Mouse (Mus musculus): ENCODE measurements around the gene Klhl41. TPM values are rescaled to one million over a fixed set of nuclear protein-coding genes. Genes with fewer than 3 reads are reported as not detected.
"Not testable (repeated sequence)": the region's sequence is repeated elsewhere in the genome, so short reads cannot be mapped to it uniquely, and the experiment has no call there.

Klhl41 gene
- polyA plus RNA-seq, 1 experiment from 2014 or later: 0.23 TPM

- Histone ChIP-seq H3K9ac (ENCODE audit: low read depth, low read length) (no peak overlapping the region), H3K4me2 (ENCODE audit: low read length) (no peak overlapping the region), H3K4me3 (ENCODE audit: low read depth, low read length) (no peak overlapping the region), H3K9me3 (replicated peaks; ENCODE audit: control insufficient read depth, low read length, poor library complexity, severe bottlenecking) (no peaks in the 10 kb centered on the region), H3K4me1 (ENCODE audit: control insufficient read depth, insufficient read depth, low read length) (no peaks in the 10 kb centered on the region), H3K27ac (ENCODE audit: low read length) (no peak overlapping the region), H3K36me3 (ENCODE audit: control insufficient read depth, insufficient read depth, low read length) (no peaks in the 10 kb centered on the region), H3K27me3 (ENCODE audit: control insufficient read depth, insufficient read depth, low read depth, low read length) (no peaks in the 10 kb centered on the region)
- 69% methylated on average over 2 of the region's 2 CpGs for WGBS
- no peak for ATAC-seq
Observed at GRCm38 (mm10) chr2:69676713-69677112, 6.8 kb downstream of the Klhl41 start.

DNA sequence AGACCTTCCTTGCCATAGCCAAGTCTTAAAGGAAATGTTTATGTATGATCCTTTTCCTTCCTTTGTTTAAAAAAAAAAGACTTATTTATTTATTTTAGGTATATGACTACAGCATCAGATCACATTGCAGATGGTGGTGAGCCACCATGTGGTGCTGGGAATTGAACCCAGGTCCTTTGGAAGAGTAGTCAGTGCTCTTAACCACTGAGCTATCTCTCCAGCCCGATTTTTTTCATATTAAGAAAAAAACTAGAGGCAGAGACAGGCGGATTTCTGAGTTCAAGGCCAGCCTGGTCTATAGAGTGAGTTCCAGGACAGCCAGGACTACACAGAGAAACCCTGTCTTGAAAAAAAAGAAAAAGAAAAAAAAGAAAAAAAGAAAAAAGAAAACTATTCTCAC is 7.3 kb downstream of the Klhl41 start:
- H3K27me3 ChIP-seq (ENCODE audit: control insufficient read depth, insufficient read depth, low read depth, low read length); H3K27ac ChIP-seq (ENCODE audit: low read length); H3K9me3 ChIP-seq (replicated peaks; ENCODE audit: control insufficient read depth, low read length, poor library complexity, severe bottlenecking); H3K9ac ChIP-seq (ENCODE audit: low read depth, low read length); H3K36me3 ChIP-seq (ENCODE audit: control insufficient read depth, insufficient read depth, low read length); ATAC-seq; H3K4me1 ChIP-seq (ENCODE audit: control insufficient read depth, insufficient read depth, low read length); H3K4me3 ChIP-seq (ENCODE audit: low read depth, low read length); H3K4me2 ChIP-seq (ENCODE audit: low read length): not testable (repeated sequence)
- WGBS: 95% methylated on average over 2 of the region's 2 CpGs

GRCm38 (mm10) chr2:69679990-69680389 is 10.1 kb downstream of the Klhl41 start:
- H3K4me1 ChIP-seq (ENCODE audit: control insufficient read depth, insufficient read depth, low read length): peaks cover 9% of the 10 kb centered on the region
- H3K27ac ChIP-seq (ENCODE audit: low read length): no peak overlapping the region
- no peak overlapping the region for H3K4me2 ChIP-seq (ENCODE audit: low read length)
- no peak overlapping the region for H3K4me3 ChIP-seq (ENCODE audit: low read depth, low read length)
- no peaks in the 10 kb centered on the region for H3K36me3 ChIP-seq (ENCODE audit: control insufficient read depth, insufficient read depth, low read length)
- no peak overlapping the region for H3K9ac ChIP-seq (ENCODE audit: low read depth, low read length)
- WGBS: 64% methylated on average over 6 of the region's 6 CpGs
- ATAC-seq: no peak
- H3K9me3 ChIP-seq (replicated peaks; ENCODE audit: control insufficient read depth, low read length, poor library complexity, severe bottlenecking): no peaks in the 10 kb centered on the region
- H3K27me3 ChIP-seq (ENCODE audit: control insufficient read depth, insufficient read depth, low read depth, low read length): no peaks in the 10 kb centered on the region

GRCm38 (mm10) chr2:69681931-69682330 is 12.0 kb downstream of the Klhl41 start:
- Histone ChIP-seq H3K4me2 (ENCODE audit: low read length) (no peak overlapping the region), H3K9ac (ENCODE audit: low read depth, low read length) (no peak overlapping the region), H3K4me1 (ENCODE audit: control insufficient read depth, insufficient read depth, low read length) (peaks cover 9% of the 10 kb centered on the region), H3K9me3 (replicated peaks; ENCODE audit: control insufficient read depth, low read length, poor library complexity, severe bottlenecking) (no peaks in the 10 kb centered on the region), H3K4me3 (ENCODE audit: low read depth, low read length) (no peak overlapping the region), H3K27ac (ENCODE audit: low read length) (no peak overlapping the region), H3K36me3 (ENCODE audit: control insufficient read depth, insufficient read depth, low read length) (peaks cover 6% of the 10 kb centered on the region), H3K27me3 (ENCODE audit: control insufficient read depth, insufficient read depth, low read depth, low read length) (no peaks in the 10 kb centered on the region)
- 78% methylated on average over 4 of the region's 4 CpGs for WGBS
- no peak for ATAC-seq

GRCm38 (mm10) chr2:69683036-69683805 is 13.3 kb downstream of the Klhl41 start:
- Histone ChIP-seq H3K27me3 (ENCODE audit: control insufficient read depth, insufficient read depth, low read depth, low read length) (no peaks in the 10 kb centered on the region), H3K9ac (ENCODE audit: low read depth, low read length) (no peak overlapping the region), H3K4me1 (ENCODE audit: control insufficient read depth, insufficient read depth, low read length) (peaks cover 9% of the 10 kb centered on the region), H3K4me2 (ENCODE audit: low read length) (peak overlapping the region; percentile 42), H3K27ac (ENCODE audit: low read length) (no peak overlapping the region; the same call in 1 of the 2 replicates), H3K4me3 (ENCODE audit: low read depth, low read length) (peak overlapping the region; percentile 9; the same call in 1 of the 2 replicates), H3K36me3 (ENCODE audit: control insufficient read depth, insufficient read depth, low read length) (peaks cover 15% of the 10 kb centered on the region), H3K9me3 (replicated peaks; ENCODE audit: control insufficient read depth, low read length, poor library complexity, severe bottlenecking) (no peaks in the 10 kb centered on the region)
- 10% methylated on average over 13 of the region's 13 CpGs for WGBS
- peak; percentile 75 for ATAC-seq

DNA sequence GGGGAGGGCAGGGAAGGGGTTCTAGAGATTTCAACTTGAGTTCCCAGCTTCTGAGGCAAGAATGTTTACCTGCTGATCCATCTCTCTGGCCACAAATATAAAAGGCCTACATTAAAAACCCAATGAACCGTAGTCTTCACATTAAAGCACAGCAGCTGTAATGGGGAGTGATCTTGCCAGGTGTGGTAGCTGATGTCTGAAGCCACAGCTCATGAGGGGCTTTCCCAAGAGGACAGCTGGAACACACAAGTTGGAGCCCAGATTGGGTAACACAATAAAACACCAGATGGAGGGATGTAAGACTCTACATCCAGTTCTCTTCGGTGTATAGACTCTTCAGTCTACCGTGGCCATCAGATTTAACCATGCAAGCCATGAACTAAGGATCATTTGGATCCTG is 14.6 kb downstream of the Klhl41 start:
- 94% methylated on average over 3 of the region's 3 CpGs for WGBS
- no peak overlapping the region for H3K27ac ChIP-seq (ENCODE audit: low read length)
- no peak for ATAC-seq
- no peak overlapping the region for H3K9ac ChIP-seq (ENCODE audit: low read depth, low read length)
- no peak overlapping the region for H3K4me3 ChIP-seq (ENCODE audit: low read depth, low read length)
- H3K27me3 ChIP-seq (ENCODE audit: control insufficient read depth, insufficient read depth, low read depth, low read length): no peaks in the 10 kb centered on the region
- H3K9me3 ChIP-seq (replicated peaks; ENCODE audit: control insufficient read depth, low read length, poor library complexity, severe bottlenecking): no peaks in the 10 kb centered on the region
- peaks cover 9% of the 10 kb centered on the region for H3K4me1 ChIP-seq (ENCODE audit: control insufficient read depth, insufficient read depth, low read length)
- H3K4me2 ChIP-seq (ENCODE audit: low read length): no peak overlapping the region
- peaks cover 18% of the 10 kb centered on the region for H3K36me3 ChIP-seq (ENCODE audit: control insufficient read depth, insufficient read depth, low read length)

DNA sequence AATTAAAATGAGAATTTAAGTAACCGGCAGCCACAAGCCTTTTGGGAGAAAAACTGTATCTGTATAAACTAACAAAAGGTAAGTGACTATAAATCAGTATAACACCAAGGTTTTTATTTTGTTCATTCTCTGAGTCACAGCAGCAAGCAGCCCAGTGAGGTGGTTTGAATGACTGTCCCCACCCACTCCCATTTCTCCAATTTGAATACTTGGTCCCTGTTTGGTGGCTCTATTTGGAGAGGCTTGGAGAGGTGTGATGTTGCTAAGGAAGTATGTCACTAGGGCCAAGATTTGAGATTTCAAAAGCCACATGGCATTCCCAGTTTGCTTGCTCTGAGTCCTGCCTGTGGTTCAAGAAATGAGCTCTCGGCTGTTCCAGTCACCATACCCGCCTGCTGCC is 20.3 kb downstream of the Klhl41 start:
- no peak for ATAC-seq
- 91% methylated on average over 3 of the region's 3 CpGs for WGBS
- no peaks in the 10 kb centered on the region for H3K4me1 ChIP-seq (ENCODE audit: control insufficient read depth, insufficient read depth, low read length)
- H3K27me3 ChIP-seq (ENCODE audit: control insufficient read depth, insufficient read depth, low read depth, low read length): no peaks in the 10 kb centered on the region
- H3K36me3 ChIP-seq (ENCODE audit: control insufficient read depth, insufficient read depth, low read length): peaks cover 48% of the 10 kb centered on the region
- no peaks in the 10 kb centered on the region for H3K9me3 ChIP-seq (replicated peaks; ENCODE audit: control insufficient read depth, low read length, poor library complexity, severe bottlenecking)
- H3K4me2 ChIP-seq (ENCODE audit: low read length): no peak overlapping the region
- no peak overlapping the region for H3K4me3 ChIP-seq (ENCODE audit: low read depth, low read length)
- no peak overlapping the region for H3K27ac ChIP-seq (ENCODE audit: low read length)
- no peak overlapping the region for H3K9ac ChIP-seq (ENCODE audit: low read depth, low read length)

- Histone ChIP-seq H3K36me3 (ENCODE audit: control insufficient read depth, insufficient read depth, low read length) (peaks cover 48% of the 10 kb centered on the region), H3K4me1 (ENCODE audit: control insufficient read depth, insufficient read depth, low read length) (no peaks in the 10 kb centered on the region)
Observed at GRCm38 (mm10) chr2:69690843-69691242, 20.9 kb downstream of the Klhl41 start.

DNA sequence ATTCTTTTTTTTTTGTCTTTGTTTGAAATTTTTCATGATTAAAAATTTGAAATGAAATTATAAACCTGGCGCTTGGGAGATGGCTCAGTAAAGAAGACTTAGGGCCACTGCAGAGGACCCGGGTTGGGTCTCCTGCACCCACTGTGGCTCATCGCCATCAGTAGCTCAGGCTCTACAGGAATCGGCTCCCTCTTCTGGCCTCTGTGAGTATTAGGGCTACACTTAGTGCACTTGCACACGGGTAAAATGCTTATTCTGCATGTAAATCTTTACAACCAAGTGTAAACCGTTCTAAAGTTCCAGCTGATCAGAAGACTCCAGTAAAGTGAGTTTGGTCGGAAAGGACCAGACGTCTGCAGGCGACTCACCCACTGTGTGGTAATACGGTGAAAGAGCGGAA is 23.6 kb downstream of the Klhl41 start:
- peaks cover 38% of the 10 kb centered on the region for H3K36me3 ChIP-seq (ENCODE audit: control insufficient read depth, insufficient read depth, low read length)
- no peak overlapping the region for H3K9ac ChIP-seq (ENCODE audit: low read depth, low read length)
- 98% methylated on average over 11 of the region's 11 CpGs for WGBS
- no peaks in the 10 kb centered on the region for H3K27me3 ChIP-seq (ENCODE audit: control insufficient read depth, insufficient read depth, low read depth, low read length)
- H3K4me3 ChIP-seq (ENCODE audit: low read depth, low read length): no peak overlapping the region
- H3K4me1 ChIP-seq (ENCODE audit: control insufficient read depth, insufficient read depth, low read length): no peaks in the 10 kb centered on the region
- H3K9me3 ChIP-seq (replicated peaks; ENCODE audit: control insufficient read depth, low read length, poor library complexity, severe bottlenecking): no peaks in the 10 kb centered on the region; the same call in 1 of the 2 replicates
- no peak for ATAC-seq
- H3K27ac ChIP-seq (ENCODE audit: low read length): no peak overlapping the region
- H3K4me2 ChIP-seq (ENCODE audit: low read length): no peak overlapping the region

More at GRCm38 (mm10) chr2:69690843-69691242, 20.9 kb downstream of the Klhl41 start:
- H3K4me3 ChIP-seq (ENCODE audit: low read depth, low read length): no peak overlapping the region
- H3K27me3 ChIP-seq (ENCODE audit: control insufficient read depth, insufficient read depth, low read depth, low read length): no peaks in the 10 kb centered on the region
- no peak for ATAC-seq
- no peak overlapping the region for H3K4me2 ChIP-seq (ENCODE audit: low read length)
- H3K9ac ChIP-seq (ENCODE audit: low read depth, low read length): no peak overlapping the region
- H3K27ac ChIP-seq (ENCODE audit: low read length): no peak overlapping the region
- no peaks in the 10 kb centered on the region for H3K9me3 ChIP-seq (replicated peaks; ENCODE audit: control insufficient read depth, low read length, poor library complexity, severe bottlenecking)
- 81% methylated on average over 6 of the region's 6 CpGs for WGBS
